30 mouse cellular contexts compared by ENCODE assay signal in the genomic region with DNA sequence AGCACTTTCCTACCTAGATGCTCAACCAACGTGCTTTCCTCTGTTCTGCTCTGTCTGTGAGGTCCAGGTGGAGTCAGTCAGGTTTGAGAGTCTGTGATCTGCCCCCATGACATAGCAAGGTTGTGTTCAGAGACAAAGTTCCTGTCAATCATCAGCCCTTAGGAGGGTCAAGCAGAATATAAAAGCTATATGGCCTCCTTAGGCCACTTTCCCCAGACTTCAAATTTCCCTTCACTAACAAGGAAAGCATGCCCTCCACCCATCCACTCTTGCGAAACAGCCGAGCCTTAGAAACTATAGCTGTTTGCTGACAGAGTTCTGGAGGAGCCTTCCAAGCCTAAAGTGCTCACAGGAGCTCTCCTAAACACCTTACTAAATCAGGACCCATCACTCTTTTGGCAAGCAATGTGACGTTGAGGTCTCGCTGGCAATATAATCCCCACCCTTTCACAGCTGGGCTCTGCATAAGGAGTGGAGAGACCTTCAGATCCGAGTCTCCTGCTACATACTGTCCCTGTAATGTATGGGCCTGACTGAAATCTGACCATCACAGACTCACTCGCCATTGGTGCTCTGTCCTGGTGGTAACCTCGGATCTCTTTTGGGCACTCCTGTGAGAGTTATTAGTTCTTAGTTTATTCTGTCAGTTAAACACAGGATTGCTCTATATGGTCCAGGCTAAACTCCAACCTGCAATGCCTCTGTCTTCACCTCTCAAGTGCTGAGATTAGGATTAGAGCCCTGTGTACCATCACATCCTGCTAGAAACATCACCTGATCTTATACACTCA. TPM values are rescaled to one million over a fixed set of nuclear protein-coding genes. Genes with fewer than 3 reads are reported as not detected.
DNase-seq lines count a peak whose midpoint lies in the region; ATAC-seq and TF ChIP-seq lines count a peak whose summit lies in the region.
"Had no signal": no experiment of that assay in that cellular context is flagged by ENCODE, and none has a peak within 500 bp of the region (broad histone marks: within the 10 kb centered on the region; RNA-seq: fewer than 3 reads in every experiment).

No protein-coding gene starts in this region.

- H3K79me2 ChIP-seq in heart, adult 2 months (replicated peaks; ENCODE audit: control insufficient read depth, insufficient read depth, low read length), result no peaks in the 10 kb centered on the region

- H3K27me3 ChIP-seq in heart, embryonic 12.5 days (replicated peaks), result no peaks in the 10 kb centered on the region
- no peaks in the 10 kb centered on the region for H3K27me3 ChIP-seq in heart, postnatal 0 days (ENCODE audit: control insufficient read depth, insufficient read depth, low read length)
- H3K27me3 ChIP-seq in heart, adult 2 months (ENCODE audit: control insufficient read depth, insufficient read depth, low read length), result no peaks in the 10 kb centered on the region
- H3K27me3 ChIP-seq in lung, embryonic 15.5 days, result no peaks in the 10 kb centered on the region
- no peaks in the 10 kb centered on the region for H3K27me3 ChIP-seq in forebrain, embryonic 12.5 days
- H3K27me3 ChIP-seq: hindbrain, embryonic 12.5 days; intestine, embryonic 15.5 days; limb, embryonic 12.5 days; liver, embryonic 15.5 days; neural tube, embryonic 12.5 days had no signal

- H3K9me3 ChIP-seq in heart, embryonic 12.5 days (replicated peaks), result no peaks in the 10 kb centered on the region
- no peaks in the 10 kb centered on the region for H3K9me3 ChIP-seq in heart, postnatal 0 days (replicated peaks; ENCODE audit: control insufficient read depth, low read length)
- H3K9me3 ChIP-seq in lung, embryonic 15.5 days, result 0 out of 2 replicates have a peak, but pooled peaks cover 4% of the 10 kb centered on the region
- no peaks in the 10 kb centered on the region for H3K9me3 ChIP-seq in forebrain, embryonic 12.5 days
- H3K9me3 ChIP-seq: hindbrain, embryonic 12.5 days; intestine, embryonic 15.5 days; limb, embryonic 12.5 days; liver, embryonic 15.5 days; neural tube, embryonic 12.5 days had no signal

- WGBS in heart, embryonic 12.5 days, result 51% methylated on average over 8 of the region's 8 CpGs
- 47% methylated on average over 8 of the region's 8 CpGs for WGBS in heart, postnatal 0 days
- WGBS in heart, adult 2 months, result 83% methylated on average over 8 of the region's 8 CpGs
- WGBS in lung, embryonic 15.5 days, result 47% methylated on average over 8 of the region's 8 CpGs
- WGBS in forebrain, embryonic 12.5 days, result 84% methylated on average over 8 of the region's 8 CpGs

- TF ChIP-seq CTCF in heart, postnatal 0 days (IDR thresholded peaks at IDR 0.05; ENCODE audit: low read depth), result no peak
- no peak for TF ChIP-seq CTCF in heart, adult 2 months (IDR thresholded peaks at IDR 0.05)

- H3K4me3 ChIP-seq in heart, embryonic 12.5 days, result no peak overlapping the region
- H3K4me3 ChIP-seq in heart, postnatal 0 days (ENCODE audit: low read depth, low read length), result no peak overlapping the region
- no peak overlapping the region for H3K4me3 ChIP-seq in heart, adult 2 months
- H3K4me3 ChIP-seq in lung, embryonic 15.5 days, result no peak overlapping the region
- H3K4me3 ChIP-seq in forebrain, embryonic 12.5 days (replicated peaks), result no peak overlapping the region
- H3K4me3 ChIP-seq: erythroblast, embryonic 14.5 days; hindbrain, embryonic 12.5 days; intestine, embryonic 15.5 days; layer of hippocampus, adult 2 months; left cerebral cortex, adult 2 months; limb, embryonic 12.5 days; liver, embryonic 15.5 days; midbrain, embryonic 10.5 days; myocyte; neural tube, embryonic 12.5 days had no signal

- H3K36me3 ChIP-seq in heart, embryonic 12.5 days, result peaks cover 23% of the 10 kb centered on the region
- H3K36me3 ChIP-seq in heart, postnatal 0 days (replicated peaks; ENCODE audit: control insufficient read depth, insufficient read depth, low read length), result no peaks in the 10 kb centered on the region
- no peaks in the 10 kb centered on the region for H3K36me3 ChIP-seq in heart, adult 2 months (ENCODE audit: control insufficient read depth, insufficient read depth, low read length)
- no peaks in the 10 kb centered on the region for H3K36me3 ChIP-seq in lung, embryonic 15.5 days
- 0 out of 2 replicates have a peak, but pooled peaks cover 2% of the 10 kb centered on the region for H3K36me3 ChIP-seq in forebrain, embryonic 12.5 days (replicated peaks)
- H3K36me3 ChIP-seq: intestine, embryonic 15.5 days; limb, embryonic 12.5 days; liver, embryonic 15.5 days; neural tube, embryonic 12.5 days had no signal

- TF ChIP-seq POLR2A in heart, adult 2 months (IDR thresholded peaks at IDR 0.05; ENCODE audit: insufficient read depth, low read depth, low read length), result no peak

- no peak for DNase-seq in heart, adult 8-10 months (ENCODE audit: low spot score)
- no peak for DNase-seq in heart, postnatal 0 days (ENCODE audit: low spot score)
- DNase-seq in heart, adult 2 months, result no peak
- peak; percentile 8 for DNase-seq in lung, postnatal 14 days
- DNase-seq: adrenal gland, postnatal 14 days; cerebellum, adult 11 months; cerebellum, adult 9-11 months; forebrain, postnatal 0 days; gastrocnemius, postnatal 10 days; kidney, adult 2 months; kidney, postnatal 36 days; right cerebral cortex, postnatal 4 days; thymus, adult 2 months; thymus, postnatal 36 days had no signal

- intact Hi-C loops in heart, adult 2 months (cut with DNase I), result no loop called here

- H3K9ac ChIP-seq in heart, embryonic 12.5 days, result no peak overlapping the region
- H3K9ac ChIP-seq in heart, postnatal 0 days (replicated peaks; ENCODE audit: low read depth, low read length), result no peak overlapping the region
- H3K9ac ChIP-seq in heart, adult 2 months (ENCODE audit: low read depth, low read length), result no peak overlapping the region
- H3K9ac ChIP-seq in lung, embryonic 15.5 days, result no peak overlapping the region
- H3K9ac ChIP-seq in forebrain, embryonic 12.5 days, result no peak overlapping the region
- H3K9ac ChIP-seq: forebrain, postnatal 0 days; hindbrain, embryonic 12.5 days; intestine, embryonic 15.5 days; limb, embryonic 12.5 days; liver, embryonic 15.5 days; neural tube, embryonic 12.5 days had no signal

- peak overlapping the region; percentile 32; the same call in 1 of the 2 replicates for H3K27ac ChIP-seq in heart, embryonic 12.5 days (ENCODE audit: poor library complexity, severe bottlenecking)
- H3K27ac ChIP-seq in heart, postnatal 0 days (ENCODE audit: low read depth), result no peak overlapping the region
- H3K27ac ChIP-seq in heart, adult 2 months, result no peak overlapping the region
- peak overlapping the region; percentile 70 for H3K27ac ChIP-seq in lung, embryonic 15.5 days
- H3K27ac ChIP-seq in forebrain, embryonic 12.5 days, result no peak overlapping the region
- H3K27ac ChIP-seq: hindbrain, embryonic 12.5 days; hindbrain, postnatal 0 days; intestine, embryonic 15.5 days; layer of hippocampus, adult 2 months; left cerebral cortex, adult 2 months; limb, embryonic 12.5 days; liver, embryonic 15.5 days; midbrain, embryonic 10.5 days; neural tube, embryonic 12.5 days had no signal

- H3K4me1 ChIP-seq in heart, embryonic 12.5 days (replicated peaks), result peaks cover 48% of the 10 kb centered on the region
- peaks cover 27% of the 10 kb centered on the region for H3K4me1 ChIP-seq in heart, postnatal 0 days (ENCODE audit: control insufficient read depth, insufficient read depth)
- H3K4me1 ChIP-seq in heart, adult 2 months (ENCODE audit: control insufficient read depth, insufficient read depth, low read length), result no peaks in the 10 kb centered on the region
- H3K4me1 ChIP-seq in lung, embryonic 15.5 days, result peaks cover 15% of the 10 kb centered on the region
- H3K4me1 ChIP-seq in forebrain, embryonic 12.5 days, result peaks cover 5% of the 10 kb centered on the region; the same call in 1 of the 2 replicates
- H3K4me1 ChIP-seq: intestine, embryonic 15.5 days; liver, embryonic 15.5 days; midbrain, embryonic 10.5 days had no signal

- TF ChIP-seq EP300 in heart, postnatal 0 days (IDR thresholded peaks at IDR 0.05; ENCODE audit: low read depth), result no peak
- TF ChIP-seq EP300 in heart, adult 2 months (IDR thresholded peaks at IDR 0.05; ENCODE audit: insufficient read depth, low read depth, low read length), result no peak

- no peak for ATAC-seq in heart, embryonic 12.5 days (ENCODE audit: insufficient number of reproducible peaks, low FRiP score)
- ATAC-seq in heart, postnatal 0 days (ENCODE audit: insufficient read depth, low read depth), result peak; percentile 45; the same call in 1 of the 2 replicates
- no peak for ATAC-seq in lung, embryonic 15.5 days (ENCODE audit: borderline replicate concordance, extremely low read depth, low FRiP score, low TSS enrichment)
- no peak for ATAC-seq in forebrain, embryonic 12.5 days (ENCODE audit: low FRiP score)
- ATAC-seq: CD4-positive, CD25-positive, alpha-beta regulatory T cell, adult 4 months; forebrain, postnatal 0 days; hindbrain, postnatal 0 days; intestine, embryonic 15.5 days had no signal

- H3K4me2 ChIP-seq in heart, embryonic 12.5 days, result no peak overlapping the region
- H3K4me2 ChIP-seq in heart, postnatal 0 days (ENCODE audit: low read depth, low read length), result no peak overlapping the region
- no peak overlapping the region for H3K4me2 ChIP-seq in lung, embryonic 15.5 days
- no peak overlapping the region for H3K4me2 ChIP-seq in forebrain, embryonic 12.5 days
- H3K4me2 ChIP-seq: hindbrain, embryonic 12.5 days; intestine, embryonic 15.5 days; limb, embryonic 12.5 days; liver, embryonic 15.5 days; neural tube, embryonic 12.5 days had no signal

RNA-seq across cellular contexts. Expression of gene Tmem108, which starts 54.4 kb away (rescaled TPM):
- polyA plus RNA-seq in heart, embryonic 12.5 days (2016; fragmentation: Nextera tagmentation; extraction: Ambion mirVana), result 97.5 and 105 TPM in 2 replicates
- 1 to 10 TPM; 3.7 to 4.7 (median 4.4) TPM for total RNA-seq in heart, adult 8-10 months (2022)
- total RNA-seq in heart, postnatal 0 days (2014; rRNA removed; ENCODE audit: low replicate concordance), result 25.1 and 49.7 TPM in 2 replicates
- polyA plus RNA-seq in heart, postnatal 0 days (2015; fragmentation: Nextera tagmentation; extraction: Ambion mirVana), result 21.8 and 23.5 TPM in 2 replicates
- total RNA-seq in heart, adult 2 months (2021), result 1 to 10 TPM; 4.6 to 4.7 TPM
- 8.7 and 9.1 TPM in 2 replicates for polyA plus RNA-seq in heart, adult 2 months (2012; rRNA removed)
- 12.3 and 13.3 TPM in 2 replicates for polyA plus RNA-seq in lung, embryonic 15.5 days (2015; fragmentation: Nextera tagmentation; extraction: Ambion mirVana)
- polyA plus RNA-seq in forebrain, embryonic 12.5 days (2016; fragmentation: Nextera tagmentation; extraction: Ambion mirVana), result 34.5 and 35.6 TPM in 2 replicates
- total RNA-seq: common myeloid progenitor, adult 5-6 weeks had no signal
- polyA plus RNA-seq: erythroblast, embryonic 14.5 days; myocyte had no signal

Comparison
In these comparisons a context has a peak if more than half of its experiments do, and no peak if none do; other contexts are left out.
1. H3K27ac ChIP-seq: peak in heart, embryonic 12.5 days (single experiment) and lung, embryonic 15.5 days (single experiment); none in heart, postnatal 0 days (single experiment), heart, adult 2 months (single experiment) and forebrain, embryonic 12.5 days (single experiment).